ENCODE assay signal across 9 mouse cellular contexts in the genomic region with DNA sequence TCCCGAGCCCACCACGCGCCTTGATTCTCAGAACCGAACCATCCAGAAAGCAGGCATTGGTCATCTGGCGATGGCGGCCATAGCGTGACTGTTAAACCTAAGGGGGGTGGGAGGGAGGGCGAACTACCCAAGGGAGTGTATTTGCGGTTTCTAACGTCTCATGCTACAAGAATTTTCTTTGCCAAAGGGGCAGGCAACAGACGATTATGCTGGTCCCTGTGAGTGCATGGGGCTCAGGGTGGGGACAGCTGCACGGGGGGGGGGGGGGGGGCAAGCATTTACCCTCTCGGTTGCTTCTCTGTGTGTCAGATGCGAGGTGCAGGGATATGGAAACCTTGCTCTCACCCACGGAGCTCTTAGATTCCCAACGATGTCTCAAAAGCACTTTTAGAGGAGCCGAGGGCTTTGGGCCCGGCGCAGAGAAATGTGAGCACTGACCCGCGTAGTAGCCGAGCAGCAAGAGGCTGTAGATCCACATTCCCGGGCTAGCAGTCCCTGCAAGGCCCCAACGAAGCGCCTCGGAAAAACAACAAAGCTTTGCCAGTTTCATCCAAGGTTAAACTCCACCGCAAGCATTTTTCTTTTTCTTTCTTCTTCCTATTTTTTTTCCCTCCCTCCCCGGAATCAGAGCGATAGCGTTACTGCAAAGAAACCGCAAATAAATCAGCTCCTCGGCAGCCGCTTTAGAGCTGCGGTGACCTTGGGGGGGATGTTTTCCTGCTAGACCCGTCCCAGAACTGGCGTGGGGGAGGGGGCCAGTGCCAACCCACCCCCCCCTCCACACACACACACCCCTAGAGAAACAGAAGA. TPM values are rescaled to one million over a fixed set of nuclear protein-coding genes. Genes with fewer than 3 reads are reported as not detected.
A peak's percentile ranks its signal among the peaks of the same experiment; 100 is the strongest.
DNase-seq lines count a peak whose midpoint lies in the region; ATAC-seq and TF ChIP-seq lines count a peak whose summit lies in the region.
"Had no signal": no experiment of that assay in that cellular context is flagged by ENCODE, and none has a peak within 500 bp of the region (broad histone marks: within the 10 kb centered on the region; RNA-seq: fewer than 3 reads in every experiment).

No protein-coding gene starts in this region.

- peaks cover 13% of the 10 kb centered on the region for H3K4me1 ChIP-seq in liver, postnatal 0 days (ENCODE audit: insufficient read depth)

- H3K9me3 ChIP-seq in liver, postnatal 0 days (ENCODE audit: low read length): no peaks in the 10 kb centered on the region

- peak overlapping the region; percentile 90 for H3K4me3 ChIP-seq in left cerebral cortex, adult 2 months
- peak overlapping the region; percentile 78 for H3K4me3 ChIP-seq in liver, postnatal 0 days (ENCODE audit: low read depth, low read length)

- intact Hi-C loops in left cerebral cortex, adult 2 months (cut with DNase I): no loop called here

- peak overlapping the region; percentile 76 for H3K4me2 ChIP-seq in liver, postnatal 0 days (ENCODE audit: low read depth, low read length)

- peak overlapping the region; percentile 93 for H3K9ac ChIP-seq in liver, postnatal 0 days (replicated peaks)

- TF ChIP-seq EP300 in liver, postnatal 0 days (IDR thresholded peaks at IDR 0.05; ENCODE audit: low read depth): no peak

- no peaks in the 10 kb centered on the region for H3K36me3 ChIP-seq in liver, postnatal 0 days (replicated peaks; ENCODE audit: insufficient read depth, low read length)

- no peak for ATAC-seq in liver, postnatal 0 days
- no peak for ATAC-seq in activated CD4-positive, CD25-positive, alpha-beta regulatory T cell, adult 4 months

- under 1% methylated on average over 34 of the region's 36 CpGs for WGBS in liver, postnatal 0 days (ENCODE audit: insufficient replicate concordance)

- peak; percentile 29 to 30 for DNase-seq in left cerebral cortex, adult 2 months (ENCODE audit: extremely low spot score in 1 of 2, low spot score in 2 of 2)
- DNase-seq in left cerebral cortex, adult 8-10 months (ENCODE audit: low spot score in 2 of 2): no peak
- DNase-seq in cerebellum, postnatal 36 days: peak; percentile 46 to 61
- peak; percentile 51 to 80 for DNase-seq in heart, adult 18-20 months
- DNase-seq in kidney, adult 18-20 months: peak; percentile 74
- DNase-seq in liver, postnatal 0 days: peak; percentile 35
- DNase-seq in ovary, adult 18-20 months (ENCODE audit: low spot score): peak; percentile 90

- no peak for TF ChIP-seq CTCF in left cerebral cortex, adult 2 months (IDR thresholded peaks at IDR 0.05)
- no peak for TF ChIP-seq CTCF in liver, postnatal 0 days (IDR thresholded peaks at IDR 0.05; ENCODE audit: low read depth)

- H3K27me3 ChIP-seq in liver, postnatal 0 days (ENCODE audit: insufficient read depth, low read length): peaks cover 46% of the 10 kb centered on the region
- H3K27me3 ChIP-seq: Patski had no signal

- H3K27ac ChIP-seq in left cerebral cortex, adult 2 months: peak overlapping the region; percentile 99
- peak overlapping the region; percentile 99 for H3K27ac ChIP-seq in liver, postnatal 0 days (ENCODE audit: low read depth)

RNA-seq across cellular contexts. Expression of a gene that starts 5.0 kb away (rescaled TPM):
- total RNA-seq in left cerebral cortex, adult 2 months (2021): 100 to 1,000 TPM; 139 to 141 TPM
- total RNA-seq in left cerebral cortex, adult 8-10 months (2022): 100 to 1,000 TPM; 112 to 134 (median 116) TPM
- 10 to 100 TPM; 39.2 to 48.2 TPM for total RNA-seq in heart, adult 18-20 months (2021)
- polyA plus RNA-seq in liver, postnatal 0 days (2015; fragmentation: Nextera tagmentation; extraction: Ambion mirVana): 2.9 and 4.0 TPM in 2 replicates
- polyA plus RNA-seq in activated CD4-positive, CD25-positive, alpha-beta regulatory T cell, adult 4 months (2017; shearing (Covaris generic)): 1 to 10 TPM; 4.1 to 4.3 TPM

Comparison
In these comparisons a context has a peak if more than half of its experiments do, and no peak if none do; other contexts are left out.
1. DNase-seq: peak in left cerebral cortex, adult 2 months (2 of 2), cerebellum, postnatal 36 days (2 of 2), heart, adult 18-20 months (2 of 2), kidney, adult 18-20 months (single experiment), liver, postnatal 0 days (single experiment) and ovary, adult 18-20 months (single experiment); none in left cerebral cortex, adult 8-10 months (0 of 2).